Mouse (Mus musculus) right cerebral cortex, postnatal 10 days (tissue): ENCODE data around the gene Gzma.

Experiments used
- DNase-seq, 2 experiments: peaks; one replicate each; pipeline ENCODE4 v3.0.0; 2021; ENCODE audit warnings: low spot score in 2 of 2

The Gzma gene

GRCm38 (mm10) chr13:113046211-113046883 lies 54.4 kb downstream of the Gzma start, which contains the start of gene Gpx8:
Gene Gpx8, minus strand, starts transcription at chr13:113046410.
- DNase-seq, result peak; percentile 49 to 61

GRCm38 (mm10) chr13:113045458-113046110 lies 55.2 kb downstream of the Gzma start:
- no peak for DNase-seq

- no peak for DNase-seq
Measured at GRCm38 (mm10) chr13:113044876-113045275, 55.9 kb downstream of the Gzma start.
